Mouse (Mus musculus) liver, embryonic 16.5 days (tissue): Measurements from ENCODE around the gene Arhgap22. TPM values are rescaled to one million over a fixed set of nuclear protein-coding genes. Genes with fewer than 3 reads are reported as not detected.

Experiments used
- ATAC-seq: fragments of 200-750 bp; cut with Nextera tagmentation; 2 replicates; pipeline ENCODE4 v1.8.0; 2017; ENCODE audit warnings: low read depth, mild to moderate bottlenecking, moderate number of reproducible peaks, moderate library complexity
- H3K27ac ChIP-seq: fragments of 300-500 bp; sonication (generic); 2 replicates; pipeline ENCODE4 v1.5.1; 2014; ENCODE audit warnings: mild to moderate bottlenecking, low read length
- H3K27me3 ChIP-seq: fragments of 300-500 bp; sonication (generic); 2 replicates; pipeline ENCODE4 v1.6.1; 2014; ENCODE audit warnings: low read depth, low read length, mixed read lengths; ENCODE audit not compliant: control insufficient read depth, insufficient read depth
- H3K36me3 ChIP-seq: fragments of 300-500 bp; sonication (generic); 2 replicates; pipeline ENCODE4 v1.6.1; 2014; ENCODE audit warnings: mild to moderate bottlenecking; ENCODE audit not compliant: control insufficient read depth, insufficient read depth
- H3K4me1 ChIP-seq: fragments of 300-500 bp; sonication (generic); 2 replicates; pipeline ENCODE4 v1.6.1; 2014; ENCODE audit warnings: low read depth, low read length, mixed read lengths; ENCODE audit not compliant: control insufficient read depth
- H3K4me2 ChIP-seq: fragments of 300-500 bp; sonication (generic); 2 replicates; pipeline ENCODE4 v1.6.1; 2014; ENCODE audit warnings: low read depth, low read length, mixed read lengths
- H3K4me3 ChIP-seq: fragments of 300-500 bp; sonication (generic); 2 replicates; pipeline ENCODE4 v1.5.1; 2014; ENCODE audit warnings: low read depth, mild to moderate bottlenecking, low read length
- H3K9ac ChIP-seq: fragments of 300-500 bp; sonication (generic); 2 replicates; pipeline ENCODE4 v1.6.1; 2014; ENCODE audit warnings: low read depth, low read length
- H3K9me3 ChIP-seq: fragments of 300-500 bp; sonication (generic); replicated peaks from 2 replicates; pipeline ENCODE4 v1.6.1; 2016; ENCODE audit warnings: low read length; ENCODE audit not compliant: control insufficient read depth
- WGBS: fragments of 180-500 bp; shearing (Covaris S2); extraction: QIAGEN DNeasy Blood & Tissue Kit; methylation state at CpG from one replicate; pipeline ENCODE4 v1.1.7; 2014; ENCODE audit not compliant: insufficient replicate concordance; 5-methylcytosine and 5-hydroxymethylcytosine counted together
- polyA plus RNA-seq: library from polyadenylated mRNA; unstranded; fragments of >200 nt; fragmentation: Nextera tagmentation; extraction: Ambion mirVana; gene quantifications from 2 replicates; pipeline ENCODE4 v1.2.1, GENCODE M21; 2015

Gene Arhgap22
- polyA plus RNA-seq, 1 experiment from 2014 or later: 4.1 TPM

GRCm38 (mm10) chr14:33312309-33312708 lies 98.5 kb downstream of the Arhgap22 start:
- H3K4me1 ChIP-seq: no peaks in the 10 kb centered on the region
- no peaks in the 10 kb centered on the region for H3K27me3 ChIP-seq
- H3K9me3 ChIP-seq: no peaks in the 10 kb centered on the region
- no peak overlapping the region for H3K9ac ChIP-seq
- no peak overlapping the region for H3K4me2 ChIP-seq
- H3K27ac ChIP-seq: no peak overlapping the region
- 56% methylated on average over 4 of the region's 4 CpGs for WGBS
- H3K36me3 ChIP-seq: no peaks in the 10 kb centered on the region
- ATAC-seq: no peak
- no peak overlapping the region for H3K4me3 ChIP-seq

DNA sequence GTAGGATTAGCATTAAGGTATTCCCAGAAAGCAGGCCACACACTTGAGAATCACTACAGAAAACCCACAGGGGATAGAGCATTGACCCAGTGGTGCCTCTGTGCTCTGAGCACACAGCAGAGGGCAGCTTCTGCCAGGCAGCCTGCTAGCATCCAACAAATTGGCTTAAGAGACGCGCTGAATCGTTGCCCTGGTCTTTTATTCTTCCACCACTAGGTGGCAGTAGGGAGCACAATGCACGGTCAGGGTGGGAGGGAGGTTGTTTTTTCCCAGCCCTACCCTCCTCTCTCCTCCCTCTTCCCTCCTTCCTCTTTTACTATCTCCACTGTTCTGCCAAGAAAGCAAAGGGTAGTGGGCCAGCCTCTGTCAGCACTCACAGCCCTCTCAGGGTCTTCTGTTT lies 99.8 kb downstream of the Arhgap22 start:
- Histone ChIP-seq H3K4me3 (no peak overlapping the region), H3K9ac (no peak overlapping the region), H3K36me3 (no peaks in the 10 kb centered on the region), H3K9me3 (no peaks in the 10 kb centered on the region), H3K27ac (no peak overlapping the region), H3K4me2 (no peak overlapping the region), H3K27me3 (peaks cover 8% of the 10 kb centered on the region), H3K4me1 (no peaks in the 10 kb centered on the region)
- ATAC-seq: no peak
- 2% methylated on average over 4 of the region's 4 CpGs for WGBS

DNA sequence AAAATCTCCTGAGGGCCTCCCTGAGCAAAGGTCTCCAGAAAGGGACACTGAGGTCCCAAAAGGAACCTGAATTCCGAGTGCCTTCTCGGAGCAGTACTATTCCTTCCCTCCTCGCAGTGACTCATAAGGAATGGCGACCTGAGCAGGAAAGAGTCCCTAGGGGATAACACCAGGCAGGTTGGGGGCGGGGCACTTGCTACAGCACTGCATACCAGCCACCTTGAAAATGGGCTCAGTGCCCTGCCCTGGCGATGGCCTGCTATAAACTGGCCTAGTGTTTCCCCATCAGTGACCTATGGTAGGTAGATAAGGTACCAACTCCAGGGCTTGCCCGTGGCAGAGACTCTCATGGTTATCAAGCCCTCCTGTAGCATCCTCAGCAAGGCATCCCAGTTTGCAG lies 100.3 kb downstream of the Arhgap22 start:
- no peaks in the 10 kb centered on the region for H3K4me1 ChIP-seq

DNA sequence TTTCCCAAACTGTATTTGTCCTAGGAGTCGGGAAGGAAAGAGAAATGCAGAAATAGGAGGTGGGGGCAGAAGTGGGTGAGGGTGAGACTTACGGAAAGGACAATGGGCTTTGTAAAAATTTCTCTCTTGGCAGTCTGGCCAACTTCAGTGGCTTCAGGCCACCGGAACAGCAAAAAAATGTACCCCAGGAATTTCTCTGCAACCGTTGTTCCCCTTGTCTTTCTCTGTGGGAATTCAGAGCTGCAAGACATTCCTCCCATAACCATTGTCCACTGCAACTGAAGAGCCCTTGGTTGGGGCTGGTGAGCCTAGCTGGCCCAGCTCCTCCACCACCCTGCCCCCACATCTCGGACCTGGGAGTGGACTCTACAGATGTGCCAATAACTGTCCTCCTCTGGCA lies 101.3 kb downstream of the Arhgap22 start:
- ATAC-seq: no peak
- Histone ChIP-seq H3K27ac (no peak overlapping the region), H3K27me3 (peaks cover 18% of the 10 kb centered on the region), H3K36me3 (no peaks in the 10 kb centered on the region), H3K4me3 (no peak overlapping the region), H3K4me1 (no peaks in the 10 kb centered on the region), H3K9ac (no peak overlapping the region), H3K4me2 (no peak overlapping the region), H3K9me3 (no peaks in the 10 kb centered on the region)
- 59% methylated on average over 5 of the region's 5 CpGs for WGBS

More for the DNA sequence above, 100.3 kb downstream of the Arhgap22 start:
- Histone ChIP-seq H3K27me3 (peaks cover 8% of the 10 kb centered on the region), H3K9me3 (no peaks in the 10 kb centered on the region), H3K36me3 (no peaks in the 10 kb centered on the region), H3K4me3 (no peak overlapping the region), H3K4me2 (no peak overlapping the region), H3K27ac (no peak overlapping the region), H3K9ac (no peak overlapping the region)
- ATAC-seq: no peak
- WGBS: 40% methylated on average over 7 of the region's 7 CpGs

DNA sequence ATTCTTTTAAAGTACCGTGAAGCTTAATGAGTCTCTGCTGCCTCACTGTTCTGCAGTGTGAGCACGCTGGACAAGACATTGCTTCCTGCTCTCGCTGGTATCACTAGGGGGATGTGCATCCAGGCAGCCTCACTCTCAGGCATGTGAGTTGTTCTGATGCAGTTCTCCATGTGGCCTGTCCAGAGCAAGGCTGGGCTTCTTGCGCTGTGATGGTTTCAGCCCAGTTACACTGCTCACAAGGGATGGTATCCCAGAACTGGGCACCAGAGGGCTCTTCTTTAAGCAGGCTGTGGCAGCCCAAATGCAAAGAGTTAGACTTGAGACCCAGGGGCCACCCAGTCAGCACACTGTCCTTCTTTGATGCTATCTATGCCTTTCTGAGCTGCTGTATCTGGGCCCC lies 101.9 kb downstream of the Arhgap22 start:
- H3K4me1 ChIP-seq: no peaks in the 10 kb centered on the region
- H3K4me2 ChIP-seq: no peak overlapping the region
- WGBS: 42% methylated on average over 4 of the region's 4 CpGs
- no peaks in the 10 kb centered on the region for H3K9me3 ChIP-seq
- H3K27me3 ChIP-seq: peaks cover 24% of the 10 kb centered on the region
- H3K36me3 ChIP-seq: no peaks in the 10 kb centered on the region
- no peak for ATAC-seq
- H3K4me3 ChIP-seq: no peak overlapping the region
- H3K9ac ChIP-seq: no peak overlapping the region
- H3K27ac ChIP-seq: no peak overlapping the region

- Histone ChIP-seq H3K4me1 (no peaks in the 10 kb centered on the region; the same call in none of the 2 replicates), H3K9me3 (no peaks in the 10 kb centered on the region), H3K27ac (no peak overlapping the region), H3K4me2 (no peak overlapping the region), H3K4me3 (no peak overlapping the region), H3K36me3 (no peaks in the 10 kb centered on the region), H3K9ac (no peak overlapping the region), H3K27me3 (peaks cover 31% of the 10 kb centered on the region)
- ATAC-seq: no peak
- WGBS: 33% methylated on average over 6 of the region's 6 CpGs
Observed at GRCm38 (mm10) chr14:33317946-33318345, 104.1 kb downstream of the Arhgap22 start.

DNA sequence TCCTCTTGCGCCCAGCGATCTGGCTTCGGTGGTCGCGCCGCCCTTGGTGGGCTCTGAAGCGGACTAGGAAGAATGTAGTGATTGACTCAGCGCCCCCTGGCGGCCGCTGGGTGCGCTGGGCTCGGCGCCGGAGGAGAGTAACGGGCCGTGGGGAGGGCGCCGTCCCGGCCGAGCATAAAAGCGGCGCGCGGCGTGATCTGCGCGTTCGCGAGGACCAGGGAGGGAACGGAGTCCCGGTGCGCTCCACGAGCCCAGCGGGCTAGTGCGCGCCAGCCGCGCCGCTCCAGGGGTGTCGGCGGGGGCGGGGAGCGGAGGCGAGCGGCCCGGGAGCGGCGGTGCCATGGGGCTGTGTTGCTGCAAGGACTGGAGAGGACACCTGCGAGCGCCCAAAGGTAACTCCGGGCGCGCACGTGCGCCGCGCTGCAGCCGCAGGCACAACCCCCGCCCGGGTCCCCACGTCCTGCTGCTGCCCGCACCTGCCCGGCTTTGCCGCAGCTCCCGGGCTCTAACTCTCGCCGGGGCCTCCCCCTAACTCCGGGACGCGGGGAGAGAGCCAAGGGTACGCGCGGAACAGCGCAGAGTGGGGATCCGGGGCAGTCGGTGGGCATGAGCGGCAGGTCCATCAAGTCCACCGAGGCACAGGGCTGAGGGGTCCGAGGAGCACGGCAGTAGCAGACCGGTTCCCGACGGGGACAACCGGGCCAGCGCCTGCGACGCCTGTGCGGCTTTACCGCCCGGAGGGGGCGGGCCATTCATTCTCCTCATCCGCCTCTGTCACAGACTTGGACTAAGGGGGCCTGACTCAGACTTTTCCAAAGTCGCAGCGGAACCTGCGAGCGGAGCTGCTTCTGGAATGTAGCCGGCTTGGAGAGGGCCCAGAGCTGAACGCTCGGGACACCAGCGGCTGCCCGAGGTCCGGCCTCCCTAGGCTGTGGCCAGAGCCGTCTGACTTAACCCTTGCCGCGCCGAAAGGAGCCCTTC lies 106.0 kb downstream of the Arhgap22 start:
- Histone ChIP-seq H3K27me3 (peaks cover 31% of the 10 kb centered on the region), H3K27ac (peak overlapping the region; percentile 74), H3K4me1 (no peaks in the 10 kb centered on the region; the same call in none of the 2 replicates), H3K4me2 (peak overlapping the region; percentile 67), H3K4me3 (peak overlapping the region; percentile 64), H3K36me3 (no peaks in the 10 kb centered on the region), H3K9ac (peak overlapping the region; percentile 48), H3K9me3 (no peaks in the 10 kb centered on the region)
- under 1% methylated on average over 100 of the region's 106 CpGs for WGBS
- ATAC-seq: peak; percentile 59

DNA sequence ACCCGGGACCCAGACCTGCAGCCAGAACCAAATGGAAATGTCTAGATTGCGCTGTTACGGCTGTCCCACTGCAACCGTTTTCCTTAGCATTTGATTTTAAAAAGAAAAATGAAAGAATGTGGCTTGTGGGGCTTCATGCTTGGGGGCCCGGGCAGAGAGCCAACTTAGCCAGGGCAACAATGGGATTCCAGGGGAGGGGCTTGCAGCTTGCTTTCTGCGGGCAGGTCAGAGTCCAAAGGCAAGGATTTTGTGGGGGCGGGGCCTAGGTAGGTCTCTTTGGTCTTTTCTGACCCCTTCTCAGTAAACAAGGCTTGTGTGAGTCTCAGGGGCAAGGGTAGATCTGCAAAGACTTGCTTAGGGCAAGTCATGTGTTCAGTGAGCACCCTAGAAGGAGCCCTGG lies 107.0 kb downstream of the Arhgap22 start:
- H3K4me3 ChIP-seq: peak overlapping the region; percentile 64

GRCm38 (mm10) chr14:33322661-33323088 lies 108.8 kb downstream of the Arhgap22 start:
- WGBS: 17% methylated on average over 7 of the region's 7 CpGs
- H3K27me3 ChIP-seq: peaks cover 31% of the 10 kb centered on the region
- ATAC-seq: no peak

More for the DNA sequence above, 107.0 kb downstream of the Arhgap22 start:
- no peak for ATAC-seq
- Histone ChIP-seq H3K9me3 (no peaks in the 10 kb centered on the region), H3K9ac (no peak overlapping the region), H3K4me2 (peak overlapping the region; percentile 67), H3K27ac (no peak overlapping the region; the same call in 1 of the 2 replicates), H3K4me1 (no peaks in the 10 kb centered on the region; the same call in none of the 2 replicates), H3K36me3 (no peaks in the 10 kb centered on the region), H3K27me3 (peaks cover 31% of the 10 kb centered on the region)
- 15% methylated on average over 7 of the region's 7 CpGs for WGBS

More at GRCm38 (mm10) chr14:33322661-33323088, 108.8 kb downstream of the Arhgap22 start:
- Histone ChIP-seq H3K9ac (no peak overlapping the region), H3K9me3 (no peaks in the 10 kb centered on the region), H3K27ac (no peak overlapping the region), H3K4me1 (no peaks in the 10 kb centered on the region; the same call in none of the 2 replicates), H3K4me2 (no peak overlapping the region), H3K36me3 (no peaks in the 10 kb centered on the region), H3K4me3 (no peak overlapping the region)
